Mouse (Mus musculus) megakaryocyte-erythroid progenitor cell, adult 5-6 weeks (primary cell): Measurements from ENCODE around the gene Fgfr1op. TPM values are rescaled to one million over a fixed set of nuclear protein-coding genes. Genes with fewer than 3 reads are reported as not detected.

Source experiments
- ATAC-seq: replicated peaks from 2 replicates; pipeline ENCODE4 v1.8.0; 2016; ENCODE audit warnings: mild to moderate bottlenecking, inconsistent platforms; ENCODE audit not compliant: severe bottlenecking, poor library complexity, low FRiP score, low TSS enrichment
- total RNA-seq, 2 experiments: library from RNA; stranded (forward) in 1 of 2; stranded (reverse) in 1 of 2; fragments of 200-1000, 215-1000 nt in 1 of 2; fragments of >200 nt in 1 of 2; fragmentation: Nextera tagmentation in 1 of 2; gene quantifications; 2 replicates each; pipeline ENCODE4 v1.2.3; 2014 to 2017

The Fgfr1op gene
- total RNA-seq, 2 experiments from 2014 or later: 46.6 to 48.1 TPM

DNA sequence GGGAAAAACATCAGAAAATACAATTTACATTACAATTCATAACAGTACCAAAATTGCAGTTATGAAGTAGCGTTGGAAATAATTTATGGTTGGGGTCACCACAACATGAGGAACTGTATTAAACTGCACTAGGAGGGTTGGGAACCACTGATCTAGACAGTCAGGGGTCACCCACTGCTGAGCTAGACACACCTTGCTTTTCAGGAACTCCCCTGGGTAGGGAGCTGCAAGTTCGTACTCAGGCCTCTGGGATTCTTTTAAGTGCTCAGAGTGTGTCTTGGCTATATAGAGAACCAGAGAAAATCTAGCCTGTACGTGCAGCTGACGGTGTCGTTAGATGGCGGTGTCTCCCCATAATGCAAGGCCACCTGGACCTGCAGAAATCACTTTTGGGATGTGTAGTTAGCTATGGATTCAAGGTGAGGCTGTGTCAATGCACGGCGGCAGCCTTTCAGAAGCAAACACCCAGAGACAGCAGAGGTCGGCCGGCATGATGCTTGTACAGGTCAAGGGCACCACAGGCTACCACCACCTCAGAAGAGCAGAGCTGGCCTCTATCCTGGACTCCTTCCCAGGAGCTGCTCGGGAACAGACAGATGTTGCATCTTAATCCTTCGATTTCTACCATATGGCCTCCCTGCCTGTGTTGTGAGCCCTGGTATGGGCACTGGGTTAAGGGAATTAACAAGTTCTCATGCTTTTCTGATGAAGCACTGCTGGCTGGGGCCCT, 49.9 kb downstream of the Fgfr1op start:
- no peak for ATAC-seq

DNA sequence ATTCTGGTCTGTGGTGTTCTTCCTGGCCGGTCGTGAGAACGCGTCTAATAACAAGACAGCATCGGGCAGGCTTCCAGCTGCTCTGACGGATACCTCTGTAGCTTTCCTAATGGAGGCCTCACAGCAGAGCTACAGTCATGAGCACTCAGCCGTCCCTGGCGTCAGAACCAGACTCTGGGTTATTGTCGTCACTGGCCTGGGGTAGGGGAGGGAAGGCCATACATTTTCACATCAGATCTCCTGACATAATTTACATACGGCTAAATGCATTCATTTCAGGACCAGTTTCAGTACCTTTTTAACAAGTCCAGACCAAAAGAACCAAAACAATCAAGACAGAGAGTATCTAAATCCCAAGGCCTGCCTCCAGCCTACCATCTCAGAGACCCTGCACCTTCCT, 57.9 kb downstream of the Fgfr1op start:
- ATAC-seq: no peak

DNA sequence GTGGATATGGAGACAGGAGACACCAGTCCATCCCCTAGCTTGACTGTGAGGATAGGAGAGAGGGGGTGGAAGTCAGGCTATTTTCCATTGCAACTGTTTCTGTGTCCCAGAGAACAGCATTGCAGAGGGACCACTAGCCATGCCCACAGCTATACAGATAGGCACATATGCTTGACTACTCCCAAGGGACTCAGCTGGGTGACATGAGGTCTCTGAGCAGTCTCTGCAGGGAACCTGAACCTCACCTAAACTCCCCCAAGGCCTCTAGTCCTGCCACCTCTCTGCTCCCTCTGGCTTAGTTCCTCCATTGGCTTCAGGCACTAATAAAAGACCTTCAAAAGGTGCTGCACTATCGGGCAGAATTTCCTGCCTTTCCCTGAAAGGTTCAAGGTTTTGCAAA, 58.8 kb downstream of the Fgfr1op start:
- no peak for ATAC-seq

DNA sequence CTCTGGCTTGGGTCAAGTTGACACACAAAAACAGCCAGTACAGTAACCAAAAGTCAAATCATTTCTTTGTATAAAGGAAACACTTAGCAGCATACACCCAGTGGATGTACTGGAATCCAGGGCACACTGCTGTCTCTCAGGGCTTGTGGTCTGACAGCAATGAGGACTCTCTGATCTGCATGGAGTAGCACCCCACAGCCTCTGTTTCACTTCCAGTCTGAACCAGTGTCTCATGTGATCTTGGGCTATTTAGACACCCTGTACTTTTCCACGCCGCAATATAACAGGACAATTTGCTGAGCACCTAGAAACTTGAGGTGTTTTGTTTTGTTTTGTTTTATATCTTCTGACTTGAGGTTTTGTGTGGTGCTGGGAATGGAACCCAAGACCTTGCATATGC, 59.9 kb downstream of the Fgfr1op start:
- ATAC-seq: no peak

DNA sequence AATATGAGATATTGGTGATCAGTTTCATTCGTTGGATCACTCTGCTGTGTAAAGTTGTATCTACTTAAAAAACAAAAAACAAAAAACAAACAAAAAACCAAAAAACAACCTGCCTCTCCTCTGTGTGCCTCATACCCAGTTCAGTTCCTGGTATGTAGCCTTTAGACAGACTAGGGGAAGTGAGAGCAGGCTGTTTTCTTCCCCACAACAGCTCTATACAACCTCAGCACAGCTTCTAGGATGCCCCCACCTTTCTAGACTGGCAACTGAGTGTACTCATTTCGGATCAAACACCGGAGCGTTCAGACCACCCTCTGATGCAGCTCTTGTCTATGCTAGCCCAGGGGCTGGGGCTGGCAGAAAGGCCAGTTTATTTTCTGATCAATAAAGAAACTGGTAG, 60.4 kb downstream of the Fgfr1op start:
- ATAC-seq: no peak

DNA sequence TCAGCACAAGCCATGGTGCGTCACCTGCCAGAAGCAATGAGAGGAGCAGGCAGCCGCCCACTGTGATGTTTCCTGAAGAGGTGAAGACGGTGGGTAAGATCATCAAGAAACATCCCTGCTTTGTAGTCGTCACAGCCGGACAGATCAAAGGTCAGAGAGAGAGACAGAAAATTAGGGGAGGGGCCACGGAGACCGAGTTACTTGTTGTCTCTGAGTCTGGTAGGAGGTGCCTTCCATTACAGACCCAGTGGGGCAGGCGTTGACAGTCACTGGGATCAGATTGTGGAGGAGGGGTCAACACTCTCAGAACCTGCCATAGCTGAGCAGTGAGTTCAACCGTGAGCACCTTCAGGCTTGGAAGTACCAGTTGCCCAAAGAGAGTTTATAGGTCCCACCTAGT, 63.3 kb downstream of the Fgfr1op start:
- ATAC-seq: no peak

DNA sequence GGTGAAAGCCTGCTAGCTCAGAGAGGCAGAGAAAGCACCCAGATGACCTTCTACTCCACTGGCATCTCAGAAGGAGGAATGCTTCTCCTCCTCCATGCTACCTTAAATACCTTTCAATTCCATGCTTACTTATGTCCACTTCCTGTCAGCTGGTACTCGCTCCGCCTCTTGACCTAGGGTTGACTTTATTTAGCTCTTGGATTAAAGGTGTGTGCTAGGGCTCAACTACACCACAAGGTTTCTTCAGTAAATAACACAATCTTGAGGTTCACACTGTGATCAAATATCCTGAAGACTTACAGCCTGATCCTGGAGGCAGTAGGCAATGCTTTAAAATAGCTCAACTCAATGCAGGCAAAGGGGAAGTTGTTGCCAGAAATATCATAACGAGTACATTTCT, 64.3 kb downstream of the Fgfr1op start:
- ATAC-seq: no peak

DNA sequence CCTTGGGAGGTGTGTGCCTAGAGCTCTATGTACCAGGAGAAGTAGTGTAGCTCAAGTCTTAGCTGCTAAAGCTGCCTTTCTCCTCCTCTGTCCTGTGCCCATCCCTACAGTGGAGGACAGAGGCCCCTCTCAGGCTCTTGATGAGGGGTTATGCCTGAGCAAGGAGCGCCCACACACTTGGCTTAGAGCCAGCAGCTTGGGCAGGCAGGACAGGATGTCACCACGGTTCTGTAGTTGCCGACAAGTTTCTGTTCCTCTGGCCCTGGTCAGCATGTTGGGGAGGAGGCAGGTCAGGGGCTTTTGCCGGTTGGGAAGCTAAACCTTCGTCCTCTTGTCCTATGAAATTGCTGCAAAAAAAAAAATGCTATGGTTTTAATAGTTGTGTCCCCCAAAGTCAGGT, 66.8 kb downstream of the Fgfr1op start:
- no peak for ATAC-seq

DNA sequence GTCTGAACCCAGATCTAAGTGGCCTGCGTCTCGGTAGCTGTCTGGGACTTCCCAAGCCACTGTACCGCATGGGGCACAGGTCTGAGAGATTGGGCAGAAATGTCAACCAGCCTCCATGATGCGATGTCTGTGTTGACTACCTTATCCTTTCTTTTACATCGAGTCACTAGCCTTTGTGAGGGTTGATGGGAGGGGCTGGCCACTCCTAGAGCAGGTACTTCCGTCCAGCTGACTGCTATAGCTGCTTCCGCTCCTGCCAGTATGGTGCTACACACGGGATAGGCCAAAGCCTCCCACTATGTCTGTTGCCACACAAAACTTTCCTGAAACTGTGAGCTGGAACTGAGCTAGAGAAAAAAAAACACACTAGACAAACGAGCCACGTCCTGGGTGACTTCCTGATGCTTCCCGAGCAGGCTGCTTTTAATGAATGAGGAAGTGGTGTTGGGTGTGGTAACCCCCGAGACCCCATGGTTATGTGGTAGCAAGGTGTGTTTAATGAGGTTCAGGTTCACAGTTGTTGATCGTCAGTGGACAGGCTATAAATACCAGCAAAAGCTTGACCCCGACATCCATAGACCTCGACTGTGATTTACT, 68.4 kb downstream of the Fgfr1op start:
- ATAC-seq: no peak

DNA sequence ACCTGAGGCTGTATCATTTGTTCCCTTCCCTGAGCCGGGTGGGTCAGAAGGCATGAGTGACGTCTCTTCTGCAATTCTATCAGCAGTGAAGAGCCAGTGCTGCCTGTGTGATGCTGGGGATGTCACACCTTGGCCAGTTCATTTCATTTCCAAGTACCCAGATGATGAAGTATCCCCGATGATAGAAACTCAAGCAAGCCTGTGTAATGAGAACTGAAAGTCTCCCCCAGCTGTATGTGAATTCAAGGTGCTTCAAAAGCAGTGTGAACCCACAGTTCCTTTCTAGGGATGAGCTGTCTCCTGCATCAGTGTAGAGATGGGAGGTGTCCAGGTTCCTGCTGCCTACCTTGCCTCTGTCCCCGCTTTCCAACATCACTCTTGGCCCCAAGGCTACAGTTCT, 69.2 kb downstream of the Fgfr1op start:
- no peak for ATAC-seq

DNA sequence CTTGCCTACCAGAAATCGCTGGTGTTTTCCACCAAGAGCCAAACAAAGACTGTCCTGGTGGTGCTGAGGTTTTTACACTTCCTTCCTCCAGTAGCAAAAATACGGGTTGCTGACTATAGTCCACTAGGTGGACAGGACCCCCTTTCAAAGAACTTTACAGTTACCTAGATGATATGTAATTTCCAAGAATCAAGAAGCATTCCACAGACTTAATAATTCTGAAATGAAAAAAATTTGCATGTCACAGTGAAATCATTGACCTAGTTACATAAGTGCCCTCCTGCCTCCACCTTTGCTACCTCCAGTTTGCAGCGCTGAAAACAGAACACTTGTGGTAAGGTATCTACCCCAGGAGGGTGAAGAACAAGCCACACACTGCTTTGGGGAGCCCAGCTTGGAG, 70.4 kb downstream of the Fgfr1op start, which contains the start of gene Ccr6:
Gene Ccr6 (plus strand): TSS at position 301 of the 400 bp plus-strand sequence.
- ATAC-seq: no peak

DNA sequence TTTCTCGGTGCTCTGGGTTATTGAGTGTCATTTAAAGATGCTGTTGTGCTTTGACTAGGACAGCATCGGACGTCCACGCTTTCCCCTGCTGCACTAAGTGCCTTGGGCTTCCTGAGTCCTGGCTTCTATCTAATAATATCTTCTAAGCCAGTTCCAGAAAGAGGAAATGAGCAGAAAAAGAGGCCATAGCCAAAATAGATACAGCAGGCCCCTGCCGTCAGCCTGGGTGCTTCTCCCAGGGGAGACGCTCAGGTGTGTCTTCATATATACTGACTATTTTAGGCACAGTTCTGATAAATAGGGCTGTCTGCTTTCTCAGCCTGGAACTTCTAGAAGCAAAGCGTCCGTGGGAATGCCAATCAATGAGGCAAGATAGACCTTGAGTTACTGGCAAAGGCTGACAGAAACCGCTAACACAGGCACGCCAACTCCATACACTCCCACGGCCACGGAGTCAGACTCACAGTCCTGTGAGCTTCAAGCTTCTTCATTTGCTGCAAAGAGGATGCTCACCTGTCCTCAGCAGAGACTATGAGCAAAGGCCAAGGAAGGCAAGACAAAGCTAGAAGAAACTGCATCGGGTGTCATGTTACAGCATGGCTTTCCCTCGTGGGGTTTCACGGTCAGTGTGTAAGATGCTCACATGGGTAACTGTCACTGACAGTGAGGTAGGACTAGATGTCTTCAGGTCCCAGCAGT, 72.9 kb downstream of the Fgfr1op start:
- no peak for ATAC-seq

DNA sequence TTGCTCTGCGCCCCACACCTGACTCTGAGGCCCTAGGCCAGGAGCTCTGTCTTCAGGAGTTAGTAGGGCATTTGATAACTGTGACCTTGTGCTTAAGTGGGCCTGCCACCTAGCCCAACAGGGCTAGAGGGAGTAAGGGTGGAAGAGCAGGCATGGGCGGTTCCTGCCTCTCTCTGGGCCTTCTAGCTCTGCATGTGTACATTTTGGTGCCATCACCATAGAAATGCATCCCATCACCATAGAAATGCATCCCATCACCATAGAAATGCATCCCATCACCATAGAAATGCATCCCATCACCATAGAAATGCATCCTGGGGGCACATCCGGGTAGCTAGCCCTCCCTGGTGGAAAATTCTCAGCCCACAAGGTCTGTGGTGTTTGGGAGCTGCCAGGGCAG, 74.3 kb downstream of the Fgfr1op start:
- ATAC-seq: no peak

DNA sequence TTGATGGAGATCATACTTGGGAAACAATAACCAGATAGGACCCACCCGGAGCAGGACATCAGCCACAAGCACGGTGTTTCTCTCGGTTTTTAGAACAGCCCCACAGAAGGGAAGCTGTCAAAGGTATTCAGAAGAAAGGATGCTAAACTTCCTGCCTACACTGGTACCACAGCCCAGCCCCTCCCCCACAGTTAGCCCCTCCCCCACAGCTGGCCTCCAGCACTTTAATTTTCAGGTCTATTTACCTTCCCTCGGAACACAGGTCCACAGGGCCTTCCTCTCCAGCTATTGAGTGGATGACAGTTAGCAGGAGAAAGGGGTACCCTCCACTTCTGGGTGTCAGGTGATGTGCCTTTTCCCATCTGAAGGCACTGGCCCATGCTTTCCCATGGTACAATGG, 75.2 kb downstream of the Fgfr1op start:
- no peak for ATAC-seq

DNA sequence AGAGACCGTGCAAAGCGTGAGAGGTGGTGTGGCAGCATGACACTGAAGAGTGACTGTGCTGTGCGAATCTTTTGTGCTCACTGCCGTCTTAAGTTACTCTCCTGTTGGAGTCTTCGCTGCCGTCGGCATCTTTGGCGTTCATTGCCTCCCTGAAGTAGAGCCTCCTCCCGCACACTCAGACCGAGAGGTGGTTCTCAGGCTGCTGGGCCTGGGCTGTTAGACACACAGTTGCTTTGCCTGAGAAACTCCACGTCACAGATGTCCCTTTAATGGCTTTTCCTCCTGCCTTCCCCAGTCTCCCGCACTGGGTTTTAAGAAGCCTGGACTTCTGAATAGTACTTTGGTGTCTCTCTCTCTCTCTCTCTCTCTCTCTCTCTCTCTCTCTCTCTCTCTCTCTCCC, 76.3 kb downstream of the Fgfr1op start:
- ATAC-seq: no peak

DNA sequence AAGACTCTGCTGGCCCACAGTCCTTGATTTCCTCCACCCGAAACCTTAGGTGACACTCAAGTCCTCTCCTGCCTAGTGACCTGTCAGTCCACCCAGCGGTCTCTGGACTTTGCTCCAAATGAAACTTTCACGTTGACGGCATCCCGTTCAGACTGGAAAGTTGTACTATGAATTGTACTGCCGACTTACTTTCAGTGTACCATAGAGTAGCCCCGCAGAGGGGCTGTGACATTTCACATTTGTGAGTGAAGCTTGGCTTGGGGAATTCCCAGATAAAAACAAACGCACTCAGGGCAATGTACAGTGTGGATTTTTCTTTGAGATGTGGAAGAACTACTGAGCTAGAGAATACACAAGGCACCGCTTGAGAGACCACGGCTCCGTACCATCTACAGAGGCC, 76.9 kb downstream of the Fgfr1op start:
- ATAC-seq: no peak

DNA sequence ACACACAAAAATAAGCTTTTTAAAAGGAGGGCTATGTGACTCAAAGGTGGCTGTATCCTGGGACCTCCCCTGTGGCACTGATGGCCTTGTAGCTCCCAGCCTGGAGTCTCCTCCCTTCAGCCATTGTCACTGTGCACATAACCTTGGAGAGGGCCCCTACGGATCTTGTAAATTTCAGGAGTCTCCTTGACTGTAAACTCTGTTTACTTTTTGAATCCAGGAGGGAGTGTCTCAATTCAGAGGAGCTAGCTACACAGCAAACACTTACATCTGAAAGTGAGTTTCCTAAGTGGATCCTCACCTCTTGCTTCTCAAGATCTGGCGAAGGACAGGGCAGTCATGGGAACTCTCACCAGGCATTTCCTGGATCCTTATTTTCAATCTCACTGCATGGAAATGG, 78.8 kb downstream of the Fgfr1op start:
- ATAC-seq: no peak

DNA sequence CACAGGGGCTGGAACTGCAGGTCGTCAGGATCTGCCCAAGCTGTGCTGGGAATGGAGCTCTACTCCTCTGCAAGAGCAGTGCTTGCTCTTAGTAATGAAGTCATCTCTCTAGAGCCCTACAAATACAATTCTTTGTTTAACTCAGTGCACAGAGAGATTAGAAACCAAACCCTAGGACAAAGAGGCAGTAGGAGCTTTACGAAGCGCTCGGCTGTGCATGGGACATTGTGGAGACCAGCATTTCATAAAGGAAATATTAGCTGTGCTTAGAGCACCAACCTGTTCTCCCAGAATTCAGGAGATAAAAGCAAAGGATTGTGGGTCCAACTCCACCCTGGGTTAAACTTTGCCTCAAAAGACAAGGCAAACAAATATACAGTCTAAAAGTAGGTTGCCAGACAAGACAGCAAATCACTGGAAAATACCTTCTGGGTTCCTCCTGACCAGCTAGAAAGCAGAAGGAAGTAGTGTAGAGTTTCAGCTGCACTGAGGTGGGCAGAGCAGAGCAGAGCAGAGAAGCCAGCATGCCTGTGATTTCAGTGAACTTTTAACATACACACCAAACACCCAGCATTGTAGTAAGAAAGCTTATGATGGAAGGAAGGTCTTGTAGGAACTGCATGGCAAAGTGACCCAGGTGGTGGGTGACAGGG, 80.9 kb downstream of the Fgfr1op start:
- ATAC-seq: no peak
